Mouse (Mus musculus): ENCODE measurements around the gene Crybg1. TPM values are rescaled to one million over a fixed set of nuclear protein-coding genes. Genes with fewer than 3 reads are reported as not detected.

Crybg1 gene
- polyA plus RNA-seq, 1 experiment from 2014 or later: 0.14 TPM

DNA sequence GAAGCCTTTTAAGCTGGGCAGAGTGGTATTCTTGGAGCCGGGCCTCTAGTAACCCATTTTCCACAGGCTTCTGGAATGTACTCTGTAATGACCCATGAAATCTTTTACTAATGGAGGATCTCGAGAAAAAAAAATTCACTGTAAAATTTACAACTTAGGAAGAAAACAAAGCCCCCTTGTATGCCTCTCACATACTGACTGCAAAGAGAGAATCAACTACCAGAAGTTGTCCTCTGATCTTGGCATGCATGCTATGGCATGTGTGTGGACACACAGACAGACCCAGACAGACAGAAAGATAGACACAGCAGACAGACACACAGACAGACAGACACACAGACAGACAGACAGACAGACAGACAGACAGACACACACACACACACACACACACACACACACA, 8.8 kb upstream of the Crybg1 start:
- Histone ChIP-seq H3K4me3 (ENCODE audit: low read depth, low read length) (no peak overlapping the region), H3K9me3 (replicated peaks; ENCODE audit: control insufficient read depth, low read length, poor library complexity, severe bottlenecking) (no peaks in the 10 kb centered on the region), H3K4me2 (ENCODE audit: low read length) (no peak overlapping the region), H3K9ac (ENCODE audit: low read depth, low read length) (no peak overlapping the region), H3K27ac (ENCODE audit: low read length) (no peak overlapping the region), H3K27me3 (ENCODE audit: control insufficient read depth, insufficient read depth, low read depth, low read length) (no peaks in the 10 kb centered on the region), H3K4me1 (ENCODE audit: control insufficient read depth, insufficient read depth, low read length) (no peaks in the 10 kb centered on the region), H3K36me3 (ENCODE audit: control insufficient read depth, insufficient read depth, low read length) (no peaks in the 10 kb centered on the region)
- no peak for ATAC-seq
- 83% methylated on average over 2 of the region's 2 CpGs for WGBS

DNA sequence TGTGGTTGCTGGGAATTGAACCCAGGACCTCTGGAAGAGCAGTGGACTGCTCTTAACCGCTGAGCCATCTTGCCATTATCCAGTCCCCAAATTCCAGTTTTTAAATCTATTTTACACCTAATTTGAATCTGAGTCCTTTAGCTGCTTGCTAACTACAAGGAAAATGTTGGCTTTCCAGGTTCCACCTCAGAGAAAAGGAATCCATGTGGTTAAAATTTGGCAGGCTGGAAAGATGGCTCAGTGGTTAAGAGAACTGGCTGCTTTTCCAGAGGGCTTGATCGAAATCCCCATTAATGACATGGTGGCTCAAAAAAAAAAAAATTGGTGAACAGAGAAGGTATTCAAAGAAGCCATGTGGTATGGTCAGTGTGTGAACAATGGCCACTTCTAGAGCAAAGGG, 1.8 kb upstream of the Crybg1 start:
- ATAC-seq: no peak
- 98% methylated on average over 2 of the region's 2 CpGs for WGBS
- no peak overlapping the region for H3K27ac ChIP-seq (ENCODE audit: low read length)

DNA sequence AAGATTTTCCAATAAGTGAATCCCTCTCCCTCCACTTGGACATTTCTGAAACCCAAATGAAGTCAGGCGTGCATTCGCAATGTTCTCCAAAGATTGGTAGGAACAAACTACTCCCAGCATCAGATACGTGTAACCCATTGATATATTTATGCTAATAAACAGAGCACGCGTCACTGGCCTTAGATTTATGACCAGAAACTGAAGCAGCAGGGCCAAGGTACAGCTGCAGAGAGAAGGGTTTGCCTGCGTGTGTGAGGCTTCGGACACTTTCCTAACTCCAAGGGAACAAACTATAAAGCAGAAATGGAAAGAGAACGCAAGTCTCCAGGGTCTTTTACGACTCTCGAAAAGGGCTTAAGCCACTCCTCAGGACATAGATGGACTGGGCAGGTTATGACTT, 5.3 kb downstream of the Crybg1 start:
- Histone ChIP-seq H3K9ac (ENCODE audit: low read depth, low read length) (no peak overlapping the region), H3K4me1 (ENCODE audit: control insufficient read depth, insufficient read depth, low read length) (peaks cover under 1% of the 10 kb centered on the region), H3K4me3 (ENCODE audit: low read depth, low read length) (no peak overlapping the region), H3K4me2 (ENCODE audit: low read length) (no peak overlapping the region), H3K9me3 (replicated peaks; ENCODE audit: control insufficient read depth, low read length, poor library complexity, severe bottlenecking) (no peaks in the 10 kb centered on the region), H3K36me3 (ENCODE audit: control insufficient read depth, insufficient read depth, low read length) (no peaks in the 10 kb centered on the region), H3K27me3 (ENCODE audit: control insufficient read depth, insufficient read depth, low read depth, low read length) (no peaks in the 10 kb centered on the region), H3K27ac (ENCODE audit: low read length) (no peak overlapping the region)
- ATAC-seq: no peak
- 96% methylated on average over 10 of the region's 10 CpGs for WGBS

More for the DNA sequence above, 1.8 kb upstream of the Crybg1 start:
- Histone ChIP-seq H3K4me2 (ENCODE audit: low read length) (no peak overlapping the region), H3K4me3 (ENCODE audit: low read depth, low read length) (no peak overlapping the region), H3K9ac (ENCODE audit: low read depth, low read length) (no peak overlapping the region), H3K36me3 (ENCODE audit: control insufficient read depth, insufficient read depth, low read length) (no peaks in the 10 kb centered on the region), H3K4me1 (ENCODE audit: control insufficient read depth, insufficient read depth, low read length) (peaks cover 11% of the 10 kb centered on the region), H3K9me3 (replicated peaks; ENCODE audit: control insufficient read depth, low read length, poor library complexity, severe bottlenecking) (no peaks in the 10 kb centered on the region), H3K27me3 (ENCODE audit: control insufficient read depth, insufficient read depth, low read depth, low read length) (peaks cover 4% of the 10 kb centered on the region)

DNA sequence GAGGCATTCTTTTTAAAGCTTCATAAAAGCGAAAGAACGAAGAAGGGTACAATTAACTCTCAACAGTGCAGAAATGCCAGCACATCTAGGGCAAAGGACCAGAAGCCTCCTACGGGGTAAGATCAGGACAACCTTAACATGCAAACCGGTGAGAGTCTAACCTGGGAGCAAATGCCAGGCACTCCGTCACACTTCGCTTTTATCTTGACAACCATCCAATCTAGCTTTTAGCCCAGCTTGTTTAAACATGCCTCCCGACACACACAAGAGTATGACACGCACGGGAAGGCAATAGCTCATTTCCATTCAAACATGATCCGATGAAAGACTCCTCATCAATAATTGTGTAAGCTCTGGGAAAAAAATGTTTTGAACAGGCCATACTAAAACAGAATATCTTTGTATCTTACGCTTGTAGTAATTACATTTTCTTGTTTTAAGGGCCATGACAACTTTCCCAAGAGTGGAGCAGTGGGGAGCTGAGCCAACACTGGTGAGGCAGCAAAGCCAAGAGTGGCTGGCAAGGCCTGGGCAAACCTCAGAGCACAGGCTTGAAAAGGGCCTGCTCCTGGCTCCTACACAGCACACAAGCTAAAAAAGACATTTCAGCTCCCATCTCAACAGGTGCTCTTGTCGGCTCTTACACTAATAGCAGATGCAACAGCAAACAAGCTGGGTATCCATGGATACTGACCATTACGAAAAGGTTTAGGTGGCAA, 10.4 kb downstream of the Crybg1 start:
- ATAC-seq: no peak
- no peak overlapping the region for H3K9ac ChIP-seq (ENCODE audit: low read depth, low read length)
- WGBS: 73% methylated on average over 13 of the region's 13 CpGs
- no peak overlapping the region for H3K4me2 ChIP-seq (ENCODE audit: low read length)
- no peaks in the 10 kb centered on the region for H3K9me3 ChIP-seq (replicated peaks; ENCODE audit: control insufficient read depth, low read length, poor library complexity, severe bottlenecking)
- H3K4me1 ChIP-seq (ENCODE audit: control insufficient read depth, insufficient read depth, low read length): peaks cover 3% of the 10 kb centered on the region; the same call in 1 of the 2 replicates
- H3K4me3 ChIP-seq (ENCODE audit: low read depth, low read length): no peak overlapping the region
- H3K27ac ChIP-seq (ENCODE audit: low read length): no peak overlapping the region
- no peaks in the 10 kb centered on the region for H3K36me3 ChIP-seq (ENCODE audit: control insufficient read depth, insufficient read depth, low read length)
- no peaks in the 10 kb centered on the region for H3K27me3 ChIP-seq (ENCODE audit: control insufficient read depth, insufficient read depth, low read depth, low read length)

DNA sequence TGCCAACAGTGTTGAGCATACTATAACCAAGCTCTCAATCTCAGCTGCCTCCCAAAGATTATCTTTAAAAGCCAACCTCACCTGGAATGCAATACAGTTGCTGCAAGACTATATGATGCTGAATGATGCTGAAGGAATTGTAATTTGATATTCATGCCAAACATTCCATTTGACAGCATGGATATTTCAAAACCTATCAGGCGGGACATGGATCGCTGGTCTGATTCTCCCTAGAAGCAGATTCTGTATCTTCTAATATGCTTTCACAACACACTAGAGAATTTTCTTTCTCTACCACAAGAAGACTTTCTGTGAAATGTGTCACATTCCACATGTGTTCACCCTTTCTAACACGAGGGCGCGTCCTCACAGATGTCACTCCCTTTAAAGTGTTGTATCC, 22.6 kb downstream of the Crybg1 start:
- H3K9ac ChIP-seq (ENCODE audit: low read depth, low read length): no peak overlapping the region

DNA sequence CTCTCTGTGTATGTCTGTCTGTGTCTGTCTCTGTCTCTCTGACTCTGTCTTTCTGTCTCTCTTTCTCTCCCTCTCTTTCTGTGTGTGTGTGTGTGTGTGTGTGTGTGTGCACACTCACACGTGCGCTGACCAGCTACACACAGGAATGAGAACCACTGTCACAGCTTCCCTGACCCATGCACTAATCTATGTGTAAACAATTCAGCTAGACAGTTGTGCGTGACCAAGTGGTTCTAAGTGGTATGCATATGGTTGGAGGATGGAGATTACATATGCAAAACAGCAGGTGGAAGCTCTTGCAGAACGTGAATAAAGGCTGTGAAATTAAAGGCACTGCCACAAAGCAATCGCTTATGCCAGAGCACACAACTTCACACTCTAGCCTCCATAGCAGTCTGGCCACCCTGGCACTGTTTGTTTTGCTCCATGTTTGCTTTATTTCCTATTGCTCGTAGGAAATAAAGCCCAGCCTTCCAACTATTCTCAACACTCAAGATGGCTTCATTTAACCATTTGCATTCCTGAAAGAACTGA, 24.2 kb downstream of the Crybg1 start:
- H3K9ac ChIP-seq (ENCODE audit: low read depth, low read length): no peak overlapping the region
- no peaks in the 10 kb centered on the region for H3K27me3 ChIP-seq (ENCODE audit: control insufficient read depth, insufficient read depth, low read depth, low read length)
- no peak overlapping the region for H3K27ac ChIP-seq (ENCODE audit: low read length)
- H3K4me2 ChIP-seq (ENCODE audit: low read length): no peak overlapping the region
- H3K36me3 ChIP-seq (ENCODE audit: control insufficient read depth, insufficient read depth, low read length): no peaks in the 10 kb centered on the region
- no peak overlapping the region for H3K4me3 ChIP-seq (ENCODE audit: low read depth, low read length)
- no peak for ATAC-seq
- no peaks in the 10 kb centered on the region for H3K9me3 ChIP-seq (replicated peaks; ENCODE audit: control insufficient read depth, low read length, poor library complexity, severe bottlenecking)
- 39% methylated on average over 6 of the region's 6 CpGs for WGBS
- H3K4me1 ChIP-seq (ENCODE audit: control insufficient read depth, insufficient read depth, low read length): no peaks in the 10 kb centered on the region

More for the DNA sequence above, 22.6 kb downstream of the Crybg1 start:
- Histone ChIP-seq H3K27me3 (ENCODE audit: control insufficient read depth, insufficient read depth, low read depth, low read length) (no peaks in the 10 kb centered on the region), H3K4me2 (ENCODE audit: low read length) (no peak overlapping the region), H3K27ac (ENCODE audit: low read length) (no peak overlapping the region), H3K4me1 (ENCODE audit: control insufficient read depth, insufficient read depth, low read length) (no peaks in the 10 kb centered on the region), H3K9me3 (replicated peaks; ENCODE audit: control insufficient read depth, low read length, poor library complexity, severe bottlenecking) (no peaks in the 10 kb centered on the region), H3K36me3 (ENCODE audit: control insufficient read depth, insufficient read depth, low read length) (no peaks in the 10 kb centered on the region), H3K4me3 (ENCODE audit: low read depth, low read length) (no peak overlapping the region)
- ATAC-seq: no peak
- 92% methylated on average over 5 of the region's 5 CpGs for WGBS

DNA sequence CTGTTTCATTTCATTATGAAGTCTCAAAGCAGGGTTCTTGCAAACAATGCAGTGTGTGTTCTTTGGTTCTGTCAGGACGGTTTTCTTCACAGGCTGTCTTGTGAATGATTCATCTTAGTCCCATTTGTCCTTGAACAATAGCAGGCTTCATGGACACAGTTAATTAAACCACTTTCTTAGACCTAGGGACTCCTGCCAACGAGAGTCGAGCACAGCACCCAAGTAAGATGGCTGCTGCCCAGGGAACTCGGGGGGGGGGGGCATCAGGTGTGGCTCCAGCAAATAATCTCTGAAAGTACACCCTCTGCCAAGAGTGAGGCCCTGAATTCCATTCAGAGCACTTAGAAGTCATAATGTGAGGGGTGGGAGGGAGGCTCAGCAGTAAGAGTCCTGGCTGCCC, 30.0 kb downstream of the Crybg1 start:
- Histone ChIP-seq H3K9ac (ENCODE audit: low read depth, low read length) (no peak overlapping the region), H3K27ac (ENCODE audit: low read length) (no peak overlapping the region), H3K9me3 (replicated peaks; ENCODE audit: control insufficient read depth, low read length, poor library complexity, severe bottlenecking) (no peaks in the 10 kb centered on the region), H3K27me3 (ENCODE audit: control insufficient read depth, insufficient read depth, low read depth, low read length) (no peaks in the 10 kb centered on the region), H3K4me1 (ENCODE audit: control insufficient read depth, insufficient read depth, low read length) (no peaks in the 10 kb centered on the region), H3K36me3 (ENCODE audit: control insufficient read depth, insufficient read depth, low read length) (no peaks in the 10 kb centered on the region), H3K4me2 (ENCODE audit: low read length) (no peak overlapping the region), H3K4me3 (ENCODE audit: low read depth, low read length) (no peak overlapping the region)
- no peak for ATAC-seq
- 22% methylated on average over 4 of the region's 4 CpGs for WGBS

DNA sequence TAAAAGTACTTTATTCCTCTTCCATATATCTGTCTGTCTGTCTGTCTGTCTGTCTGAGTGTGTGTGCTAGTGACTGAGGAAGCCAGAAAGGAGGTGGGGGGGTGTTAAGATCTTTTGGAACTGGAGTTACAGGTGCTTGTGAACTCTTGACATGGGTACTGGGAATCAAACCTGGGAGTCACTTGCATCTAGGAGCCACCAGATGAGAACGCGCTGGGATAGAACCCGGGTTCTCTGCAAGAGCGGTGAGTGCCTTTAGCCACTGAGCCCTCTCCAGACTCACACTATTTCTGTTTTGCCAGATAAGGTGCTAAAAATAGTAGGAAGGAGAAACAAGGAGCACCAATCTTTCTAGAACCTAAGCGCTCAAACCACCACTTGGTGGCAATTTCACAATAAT, 31.9 kb downstream of the Crybg1 start:
- H3K4me3 ChIP-seq (ENCODE audit: low read depth, low read length): no peak overlapping the region
- H3K27me3 ChIP-seq (ENCODE audit: control insufficient read depth, insufficient read depth, low read depth, low read length): no peaks in the 10 kb centered on the region
- no peak overlapping the region for H3K4me2 ChIP-seq (ENCODE audit: low read length)
- no peaks in the 10 kb centered on the region for H3K4me1 ChIP-seq (ENCODE audit: control insufficient read depth, insufficient read depth, low read length)
- 97% methylated on average over 5 of the region's 5 CpGs for WGBS
- no peak overlapping the region for H3K27ac ChIP-seq (ENCODE audit: low read length)
- no peak for ATAC-seq
- H3K9ac ChIP-seq (ENCODE audit: low read depth, low read length): no peak overlapping the region
- H3K36me3 ChIP-seq (ENCODE audit: control insufficient read depth, insufficient read depth, low read length): no peaks in the 10 kb centered on the region
- no peaks in the 10 kb centered on the region for H3K9me3 ChIP-seq (replicated peaks; ENCODE audit: control insufficient read depth, low read length, poor library complexity, severe bottlenecking)

DNA sequence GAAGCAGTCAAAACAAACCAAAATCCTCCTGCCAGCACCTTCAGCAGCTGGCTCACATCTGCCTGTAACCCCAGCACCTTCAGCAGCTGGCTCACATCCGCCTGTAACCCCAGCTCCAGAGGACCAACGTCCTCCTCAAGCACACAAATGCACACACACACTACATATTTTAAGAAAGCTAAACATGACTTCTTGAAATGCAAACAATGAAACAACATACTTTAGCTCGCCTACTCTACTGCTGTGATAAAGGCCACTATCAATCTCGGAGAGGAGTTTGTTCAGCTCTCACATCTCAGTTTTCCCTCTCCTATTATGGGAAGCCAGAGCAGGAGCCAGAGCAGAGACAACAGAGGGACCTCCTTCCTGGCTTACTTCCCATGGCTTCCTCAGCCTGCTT, 34.0 kb downstream of the Crybg1 start:
- Histone ChIP-seq H3K27ac (ENCODE audit: low read length) (no peak overlapping the region), H3K4me1 (ENCODE audit: control insufficient read depth, insufficient read depth, low read length) (no peaks in the 10 kb centered on the region), H3K4me2 (ENCODE audit: low read length) (no peak overlapping the region), H3K27me3 (ENCODE audit: control insufficient read depth, insufficient read depth, low read depth, low read length) (no peaks in the 10 kb centered on the region), H3K9me3 (replicated peaks; ENCODE audit: control insufficient read depth, low read length, poor library complexity, severe bottlenecking) (no peaks in the 10 kb centered on the region), H3K9ac (ENCODE audit: low read depth, low read length) (no peak overlapping the region), H3K36me3 (ENCODE audit: control insufficient read depth, insufficient read depth, low read length) (no peaks in the 10 kb centered on the region), H3K4me3 (ENCODE audit: low read depth, low read length) (no peak overlapping the region)
- 72% methylated on average over 4 of the region's 4 CpGs for WGBS
- ATAC-seq: no peak

All from midbrain, embryonic 16.5 days (tissue).